Mouse (Mus musculus) layer of hippocampus, adult 8-10 months (tissue): ENCODE data around the gene Adck1. TPM values are rescaled to one million over a fixed set of nuclear protein-coding genes. Genes with fewer than 3 reads are reported as not detected.
"Not testable (repeated sequence)": the region's sequence is repeated elsewhere in the genome, so short reads cannot be mapped to it uniquely, and the experiment has no call there.

Source experiments
- DNase-seq, 2 experiments: peaks; one replicate each; pipeline ENCODE4 v3.0.0; 2022; ENCODE audit warnings: low spot score in 2 of 2
- total RNA-seq, 4 experiments: library from RNA; stranded (reverse); gene quantifications; 2 replicates each; pipeline ENCODE4 v1.2.4; 2022

Adck1 gene
- 10 to 100 TPM; 35.2 to 40.0 (median 35.5) TPM for total RNA-seq

DNA sequence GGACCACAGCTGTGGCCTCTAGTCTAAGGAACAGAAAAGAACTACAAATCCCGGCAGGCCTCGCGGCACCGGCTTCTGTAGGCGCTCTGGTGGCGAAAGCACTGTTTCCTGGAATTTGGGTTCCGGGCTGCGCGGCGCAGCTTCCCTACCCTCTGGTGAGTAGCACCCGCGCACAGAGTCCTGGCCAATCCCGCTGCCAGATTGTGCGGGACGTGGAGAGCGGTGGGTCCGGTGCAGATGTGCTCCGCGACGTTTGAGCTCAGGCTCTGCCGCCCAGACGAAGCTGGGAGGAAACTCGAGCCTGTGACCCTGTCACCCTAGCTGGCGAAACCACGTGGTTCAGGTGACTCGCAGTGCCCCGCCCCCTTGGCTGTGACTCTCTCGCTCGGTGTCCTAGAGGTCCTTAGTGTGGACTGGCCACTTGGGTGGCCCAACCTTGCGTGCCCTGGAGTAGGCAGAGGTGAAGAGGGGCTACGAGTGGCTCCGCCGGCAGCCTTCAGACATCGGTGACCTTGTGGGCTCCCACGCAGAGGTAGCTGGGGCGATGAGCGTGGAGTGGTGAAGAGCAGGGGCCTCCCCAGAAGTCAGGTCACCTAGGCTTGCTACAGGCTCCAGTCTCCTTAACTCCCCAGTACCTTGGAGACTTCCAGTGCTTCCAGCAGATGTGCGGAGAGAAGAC lies at the start of gene Adck1:
Adck1 (plus strand) TSS at position 114 of the 679 bp plus-strand sequence.
- peak; percentile 90 to 95 for DNase-seq

DNA sequence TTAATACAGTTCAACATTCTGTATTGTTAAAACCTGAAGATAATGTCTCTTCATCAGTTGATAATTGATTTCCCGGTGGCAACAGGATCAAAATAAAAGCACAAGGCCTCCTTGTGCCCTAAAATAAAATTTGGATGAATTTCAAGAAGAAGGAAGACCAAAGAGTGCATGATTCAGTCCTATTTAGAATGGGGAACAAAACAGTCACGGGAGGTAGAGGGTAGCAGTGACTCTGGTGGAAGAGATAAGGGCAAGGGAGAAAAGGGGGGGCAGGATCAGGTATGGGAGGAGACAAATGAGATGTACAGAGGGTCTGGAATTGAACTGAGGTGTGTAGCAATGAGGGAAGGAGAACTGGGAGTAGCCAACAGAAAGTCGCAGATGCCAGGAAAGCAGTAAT lies 45.8 kb upstream of the Adck1 start:
- no peak for DNase-seq

DNA sequence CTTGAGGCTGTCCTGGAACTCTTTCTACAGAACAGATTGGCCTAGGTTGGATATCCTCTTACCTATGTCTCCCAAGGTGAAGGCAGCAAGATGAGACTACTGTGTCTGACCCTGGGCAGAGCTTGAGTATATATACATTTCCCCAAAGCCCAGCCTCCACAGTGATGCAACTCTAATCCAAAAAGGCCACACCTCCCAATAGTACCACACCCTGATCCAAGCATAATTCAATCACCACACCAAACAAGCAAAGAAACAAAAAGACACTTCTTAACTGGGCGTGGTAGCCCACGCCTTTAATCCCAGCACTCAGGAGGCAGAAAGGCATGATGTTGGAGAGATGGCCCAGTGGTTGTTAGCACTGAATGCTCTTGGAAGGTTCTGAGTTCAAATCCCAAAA lies 36.4 kb upstream of the Adck1 start, which contains the start of gene Gm5039:
Gm5039 (minus strand) TSS at position 101 of the 400 bp plus-strand sequence.
- not testable (repeated sequence) for DNase-seq

DNA sequence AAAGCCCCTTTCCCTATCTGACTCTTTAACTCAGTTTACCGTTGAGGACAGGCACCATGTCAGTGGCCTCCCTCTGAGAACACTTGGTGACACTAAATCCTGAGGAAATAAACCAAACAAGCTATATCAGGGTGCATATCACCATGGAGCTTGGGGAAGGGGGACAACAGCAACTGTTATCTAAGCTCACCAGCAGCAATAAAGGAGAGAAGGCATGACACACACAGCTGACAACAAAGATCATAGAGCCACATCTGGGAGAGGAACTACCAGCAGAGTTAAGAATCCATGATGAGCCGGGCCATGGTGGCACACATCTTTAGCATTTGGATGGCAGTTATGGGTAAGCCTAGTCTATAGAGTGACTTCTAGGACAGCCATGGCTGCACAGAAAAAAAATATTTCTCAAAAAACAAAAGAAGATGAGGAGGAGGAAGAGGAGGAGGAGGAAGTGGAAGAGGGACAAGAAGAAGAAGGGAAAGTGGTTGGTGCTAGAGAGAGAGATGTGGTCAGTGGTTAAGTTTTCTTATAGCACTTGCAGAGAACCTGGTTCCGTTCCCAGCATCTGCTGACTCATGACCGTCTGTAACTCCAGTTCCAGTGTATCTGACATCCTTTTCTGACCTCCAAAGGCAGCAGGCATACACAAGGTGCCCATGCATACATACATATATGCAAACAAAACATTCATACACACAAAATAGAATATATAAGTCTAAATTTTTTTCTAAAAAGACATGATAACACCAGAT lies 23.5 kb upstream of the Adck1 start:
- not testable (repeated sequence) for DNase-seq

DNA sequence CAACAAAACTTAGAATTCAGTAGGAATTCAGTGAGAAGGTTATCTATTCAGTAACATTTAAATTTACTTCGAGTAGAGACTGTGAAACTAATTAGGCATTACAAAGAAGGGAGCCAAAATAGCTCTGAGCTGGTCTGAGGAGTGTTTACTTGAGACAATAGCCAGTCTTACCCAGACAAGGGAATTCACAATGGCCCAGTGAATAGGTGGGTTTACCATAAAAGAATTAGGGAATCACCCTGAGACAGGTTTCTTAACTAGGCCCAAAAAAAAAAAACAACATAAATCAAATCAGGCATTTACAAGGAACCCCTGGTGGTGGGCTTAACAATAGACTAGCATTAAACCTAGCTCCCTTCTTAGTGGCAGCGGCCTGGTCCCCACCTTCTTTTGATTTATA lies 19.1 kb upstream of the Adck1 start:
- not testable (repeated sequence) for DNase-seq

DNA sequence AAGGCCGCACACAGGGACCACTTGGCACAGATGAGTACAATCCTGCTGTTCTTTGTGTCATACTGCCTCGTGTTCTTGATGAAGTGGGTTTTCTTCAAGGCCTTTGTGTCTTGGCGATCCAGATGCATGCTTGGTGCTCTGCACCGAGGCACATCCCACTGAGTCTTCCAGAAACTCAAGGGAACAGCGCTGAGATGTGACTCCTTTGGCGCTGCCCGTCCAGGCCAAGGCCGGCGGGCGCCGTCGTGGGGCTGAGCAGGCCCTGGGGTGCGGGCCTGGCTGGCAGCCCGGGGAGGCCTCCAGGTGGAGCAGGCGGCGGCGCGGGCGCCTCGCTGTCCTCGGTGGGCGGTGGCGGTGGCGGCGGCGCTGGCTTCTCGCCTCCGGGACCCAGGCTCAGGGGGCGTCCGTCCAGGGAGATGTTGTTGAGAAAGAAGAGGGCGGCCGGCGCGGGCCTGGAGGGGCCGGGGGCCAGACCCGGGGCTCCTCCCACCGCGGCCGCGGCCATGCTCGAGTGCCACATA lies 6.1 kb upstream of the Adck1 start:
- DNase-seq: no peak

DNA sequence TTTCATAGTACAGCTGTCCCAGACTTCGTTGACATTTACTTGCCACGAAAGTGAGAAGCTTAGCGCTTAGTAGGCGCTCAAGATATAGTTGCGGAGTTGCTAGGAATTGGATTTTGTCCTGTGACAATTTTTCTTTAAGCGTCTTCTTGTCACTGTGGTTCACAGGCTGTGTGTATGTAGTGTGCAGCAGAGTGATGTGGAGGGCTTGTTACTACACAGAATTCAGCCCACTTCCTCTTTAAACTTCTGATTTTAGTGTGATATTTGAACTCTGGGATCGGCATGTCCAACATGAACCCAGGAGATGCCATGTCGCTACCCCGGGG lies 729 bp downstream of the Adck1 start:
- DNase-seq: no peak

DNA sequence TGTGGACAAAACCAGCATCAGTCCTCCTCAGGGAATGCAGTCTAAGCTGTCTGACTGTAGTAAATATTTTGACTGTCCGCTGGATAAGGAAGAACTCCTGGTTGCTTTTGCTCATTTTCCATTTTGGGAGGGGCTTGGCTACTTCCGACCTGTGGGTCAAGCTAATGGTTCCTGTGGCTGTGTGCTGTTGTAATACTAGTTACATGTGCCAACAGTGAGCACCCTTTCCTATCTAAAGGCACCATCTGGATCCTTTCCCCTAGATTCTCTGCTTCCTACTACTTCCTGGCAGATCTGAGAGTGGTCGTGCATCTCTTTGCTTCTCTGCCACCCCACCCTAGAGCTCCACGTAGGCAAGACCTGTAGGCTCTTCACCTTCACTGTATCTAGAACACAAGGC lies 7.3 kb downstream of the Adck1 start:
- no peak for DNase-seq

DNA sequence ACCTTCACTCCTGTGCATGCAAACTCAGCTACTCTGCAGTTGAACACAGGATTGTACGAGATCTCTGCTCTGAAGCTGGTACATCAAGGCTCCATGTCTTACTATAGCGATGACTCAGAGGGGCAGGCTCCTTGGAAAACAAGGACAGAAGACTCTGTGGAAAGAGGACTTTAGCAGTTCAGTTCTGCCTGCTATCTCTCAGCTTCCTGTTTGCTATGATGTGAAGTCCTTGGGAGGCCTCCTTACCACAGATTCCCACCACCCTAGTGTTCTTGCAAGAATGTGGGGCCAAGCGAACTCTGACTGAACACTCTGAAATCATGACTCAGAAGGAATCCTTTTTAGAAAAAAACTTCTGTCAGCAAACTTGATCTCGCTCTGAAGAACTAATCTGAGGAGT lies 8.3 kb downstream of the Adck1 start:
- DNase-seq: no peak

DNA sequence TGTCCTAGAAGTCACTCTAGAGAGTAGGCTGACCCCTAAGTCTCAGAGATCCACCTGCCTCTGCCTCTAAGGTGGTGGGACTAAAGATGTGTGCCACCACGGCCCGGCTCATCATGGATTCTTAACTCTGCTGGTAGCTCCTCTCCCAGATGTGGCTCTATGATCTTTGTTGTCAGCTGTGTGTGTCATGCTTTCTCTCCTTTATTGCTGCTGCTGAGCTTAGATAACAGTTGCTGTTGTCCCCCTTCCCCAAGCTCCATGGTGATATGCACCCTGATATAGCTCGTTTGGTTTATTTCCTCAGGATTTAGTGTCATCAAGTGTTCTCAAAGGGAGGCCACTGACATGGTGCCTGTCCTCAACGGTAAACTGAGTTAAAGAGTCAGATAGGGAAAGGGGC lies 9.3 kb downstream of the Adck1 start:
- not testable (repeated sequence) for DNase-seq

DNA sequence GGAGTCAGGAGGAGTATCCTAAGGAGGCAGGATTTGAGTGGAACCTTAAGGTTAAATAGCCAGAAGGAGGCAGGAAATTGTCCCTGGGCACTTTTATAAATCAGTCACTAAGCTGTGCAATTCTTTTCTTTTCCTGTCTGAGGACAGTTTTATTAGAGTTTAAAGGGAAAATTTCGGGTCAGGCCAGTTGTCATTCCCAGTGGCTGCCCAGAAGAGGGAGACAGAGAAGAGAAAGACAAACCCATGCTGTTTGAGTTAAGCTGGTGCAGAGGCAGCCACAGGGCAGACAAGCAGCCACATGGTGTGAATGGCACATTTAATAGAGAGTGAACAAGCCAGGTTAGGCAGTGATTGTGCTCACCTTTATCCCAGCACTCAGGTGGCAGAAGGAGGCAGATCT lies 10.0 kb downstream of the Adck1 start:
- DNase-seq: not testable (repeated sequence)

DNA sequence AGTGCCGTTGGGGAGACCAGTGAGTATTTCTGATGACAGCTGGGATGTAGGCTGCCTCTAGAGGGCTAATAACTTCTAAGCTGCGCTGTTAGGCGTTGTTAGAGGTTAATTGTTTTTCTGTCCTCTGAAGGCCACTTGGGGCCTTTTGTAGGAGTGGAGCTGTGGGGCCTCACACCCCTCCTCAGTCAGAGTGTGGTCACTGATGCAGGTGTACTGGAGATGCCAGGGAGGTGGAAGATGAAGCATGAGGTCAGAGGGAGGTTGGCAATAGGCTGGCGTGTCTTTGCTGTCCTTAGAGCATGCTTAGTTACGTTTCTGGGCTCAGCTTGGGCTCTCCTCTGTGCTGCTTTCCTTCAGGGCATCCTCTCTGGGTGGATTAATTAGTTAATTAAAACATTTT lies 11.7 kb downstream of the Adck1 start:
- no peak for DNase-seq

DNA sequence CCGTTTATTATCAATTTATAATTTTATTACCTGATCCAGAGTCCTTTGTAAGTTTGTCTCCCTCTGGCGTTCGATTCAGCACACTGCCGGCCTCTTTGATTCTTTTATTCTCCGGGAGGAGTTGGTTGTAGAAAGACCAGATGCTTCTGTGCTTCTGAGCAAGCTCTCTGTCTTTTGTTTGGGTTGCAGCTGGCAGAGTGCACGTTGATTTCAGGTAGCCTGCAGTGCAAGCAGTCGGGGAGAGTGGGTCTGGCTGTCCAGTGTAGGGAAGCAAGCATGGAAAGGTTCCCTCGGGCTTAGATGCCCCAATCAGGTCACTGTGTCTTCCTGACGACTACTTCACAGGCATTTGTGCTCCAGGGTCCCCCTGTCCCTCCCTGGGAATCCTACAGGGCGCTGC lies 16.5 kb downstream of the Adck1 start:
- DNase-seq: peak in 1 of 2 experiments; percentile 45

DNA sequence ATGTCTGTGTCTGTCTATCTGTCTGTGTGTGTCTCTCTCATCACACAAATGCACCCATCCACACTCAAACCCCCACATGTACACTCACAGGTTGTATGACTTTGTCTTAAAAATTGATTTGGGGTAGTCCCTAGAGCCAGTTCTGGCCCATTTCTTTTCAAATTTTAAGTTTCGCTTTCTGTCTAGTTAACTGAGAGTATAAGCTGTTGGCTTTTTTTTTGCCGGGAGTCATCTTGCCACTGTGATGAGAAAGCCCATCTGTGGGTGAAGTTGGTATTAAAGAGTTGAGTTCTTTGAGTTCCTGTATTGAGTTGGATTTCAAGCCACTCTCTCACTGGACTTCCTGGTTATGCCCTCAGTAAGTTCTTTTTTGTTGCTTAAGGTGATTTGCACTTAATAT lies 17.9 kb downstream of the Adck1 start:
- no peak for DNase-seq

DNA sequence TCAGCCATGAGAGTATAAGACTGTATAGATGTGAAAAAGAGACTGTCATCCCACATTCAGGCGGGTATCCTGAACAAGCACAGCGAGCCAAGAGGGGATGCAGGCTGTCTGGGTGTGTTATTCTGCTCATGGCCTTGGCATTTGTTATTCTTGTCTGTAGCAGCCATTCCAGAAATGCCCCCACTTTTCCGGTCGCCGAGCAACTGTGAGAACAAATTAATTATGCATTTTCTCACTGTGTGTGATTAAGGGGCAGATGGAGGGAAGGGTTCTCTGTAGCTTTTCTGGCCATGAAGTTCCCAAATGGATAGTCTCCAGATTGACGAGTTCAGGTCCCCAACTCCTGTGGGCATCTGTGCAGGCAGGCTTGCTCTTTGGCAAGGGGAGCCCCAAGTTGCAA lies 28.5 kb downstream of the Adck1 start:
- DNase-seq: peak; percentile 67 to 80

DNA sequence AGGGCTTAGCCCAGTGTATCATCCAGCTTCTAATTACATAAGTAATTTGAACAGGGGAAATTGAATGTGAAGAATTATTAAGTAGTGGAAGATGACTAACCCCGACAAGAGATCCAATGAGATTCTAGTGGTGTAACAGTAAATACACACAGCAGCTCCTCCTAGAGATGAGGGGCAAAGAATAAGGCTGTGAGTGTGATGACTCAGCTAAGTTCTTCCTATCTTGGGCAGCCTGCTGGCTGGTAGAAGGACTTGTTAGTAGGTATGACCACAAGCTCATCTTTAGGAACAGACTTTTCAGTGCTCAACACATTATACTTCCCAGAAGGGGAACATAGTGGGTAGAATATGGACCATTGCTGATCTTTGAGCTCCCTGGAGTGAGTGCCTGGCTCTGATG lies 38.3 kb downstream of the Adck1 start:
- DNase-seq: no peak

DNA sequence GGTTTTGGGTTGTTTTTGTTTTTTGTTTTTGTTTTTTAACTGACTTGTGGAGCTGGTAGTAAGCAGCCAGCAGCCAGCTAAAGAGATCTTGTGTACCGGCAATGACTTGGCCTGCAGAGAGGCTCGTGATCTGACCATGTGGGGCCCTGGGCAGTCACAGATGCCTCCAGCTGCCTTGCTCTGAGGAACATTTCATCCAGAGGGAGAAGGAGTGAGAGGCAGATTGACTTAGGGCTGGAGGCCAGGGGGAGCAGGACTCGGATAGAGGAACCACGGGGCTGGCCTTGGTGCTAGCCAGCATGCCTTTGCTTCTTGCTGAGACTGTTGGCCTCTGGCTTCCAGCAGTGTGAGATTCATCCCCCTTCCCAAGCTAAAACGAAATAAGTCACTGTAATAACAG lies 43.2 kb downstream of the Adck1 start:
- no peak for DNase-seq

DNA sequence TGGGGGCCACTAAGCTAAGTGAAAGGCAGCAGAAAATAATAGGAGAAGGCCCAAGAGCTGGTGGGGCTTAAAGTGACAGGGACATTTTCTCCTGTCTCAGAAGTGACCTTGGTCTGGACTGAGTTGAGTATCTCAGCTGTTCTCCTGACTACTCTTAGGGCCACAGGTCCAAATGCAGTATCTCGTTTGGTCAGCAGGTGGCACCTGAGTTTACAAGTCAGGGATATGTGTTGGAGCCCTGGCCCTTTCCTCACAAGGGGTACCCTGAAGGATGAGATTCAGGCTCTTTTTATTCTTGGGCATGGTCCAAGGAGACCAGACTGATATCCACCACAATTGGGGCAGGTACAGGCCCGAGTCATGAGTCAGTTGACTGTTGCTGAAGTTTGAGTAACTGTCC lies 44.8 kb downstream of the Adck1 start:
- peak; percentile 52 to 81 for DNase-seq

DNA sequence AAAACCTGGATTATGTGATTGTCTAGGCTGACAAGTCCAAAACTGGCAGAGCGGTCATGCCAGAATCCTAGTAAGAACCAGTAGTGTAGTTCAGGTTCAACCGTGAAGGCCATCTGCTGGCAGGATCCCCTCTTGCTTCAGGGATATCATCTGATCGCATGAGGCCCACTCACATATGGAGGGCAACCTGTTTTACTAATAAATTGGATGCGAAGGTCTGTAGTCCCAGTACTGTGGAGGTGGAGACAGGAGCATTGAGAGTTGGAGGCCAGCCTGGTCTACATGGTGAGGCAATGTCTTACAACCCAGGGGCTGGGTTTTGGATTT lies 47.6 kb downstream of the Adck1 start:
- DNase-seq: peak; percentile 42 to 66

DNA sequence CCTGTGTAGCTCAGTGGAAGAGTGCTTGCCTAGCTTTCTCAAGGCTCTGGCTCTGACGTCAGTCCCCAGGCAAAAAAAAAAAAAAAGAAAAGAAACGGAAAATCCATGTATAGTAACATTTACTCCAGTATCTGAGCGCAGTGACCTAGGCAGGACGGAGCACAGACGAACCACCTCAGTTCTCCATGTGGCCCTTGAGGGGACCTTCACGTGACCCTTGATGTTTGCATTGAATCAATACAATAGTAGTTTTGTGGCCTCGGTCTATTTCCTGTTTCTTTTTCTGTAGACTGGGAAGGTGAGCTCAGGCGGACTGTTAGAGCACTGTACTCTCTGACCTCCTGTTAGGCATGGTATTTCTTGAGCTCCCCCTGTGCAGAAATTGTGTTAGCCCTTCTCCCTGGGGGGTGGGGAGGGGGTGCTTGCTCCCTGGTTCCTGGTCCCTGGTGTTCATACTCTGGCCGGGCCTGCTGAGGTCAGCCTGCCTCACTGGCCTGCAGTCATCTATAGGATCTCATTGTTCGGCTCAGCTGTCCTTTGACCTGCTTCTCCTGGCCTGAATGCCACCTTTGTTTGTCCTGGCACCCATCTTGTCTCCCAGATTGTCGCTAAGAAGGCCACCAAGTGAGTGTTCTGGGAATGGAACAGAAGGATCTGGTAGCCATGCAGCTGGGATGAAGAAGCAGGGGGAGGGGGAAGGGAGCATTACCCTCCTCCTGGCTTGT lies 48.1 kb downstream of the Adck1 start:
- DNase-seq: no peak

DNA sequence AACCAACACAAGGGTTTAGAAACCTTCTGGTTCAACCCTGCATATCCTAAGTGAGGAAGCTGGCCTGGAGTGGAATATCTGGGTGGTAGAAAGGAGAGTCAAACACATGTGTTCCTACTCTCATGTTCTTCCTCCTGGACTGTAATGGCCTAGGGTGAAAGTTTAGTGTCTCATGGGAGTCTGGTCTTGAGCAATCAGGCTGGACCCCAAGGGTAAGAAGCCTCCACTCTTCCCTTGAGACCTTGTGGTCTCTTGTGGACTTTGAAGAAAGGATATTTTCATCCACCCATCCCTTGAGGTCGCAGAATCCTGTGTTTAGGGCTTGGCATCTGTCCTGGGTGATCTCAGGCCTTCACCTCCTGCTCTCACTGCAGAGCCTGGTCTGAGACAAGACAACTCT lies 52.9 kb downstream of the Adck1 start:
- no peak for DNase-seq

DNA sequence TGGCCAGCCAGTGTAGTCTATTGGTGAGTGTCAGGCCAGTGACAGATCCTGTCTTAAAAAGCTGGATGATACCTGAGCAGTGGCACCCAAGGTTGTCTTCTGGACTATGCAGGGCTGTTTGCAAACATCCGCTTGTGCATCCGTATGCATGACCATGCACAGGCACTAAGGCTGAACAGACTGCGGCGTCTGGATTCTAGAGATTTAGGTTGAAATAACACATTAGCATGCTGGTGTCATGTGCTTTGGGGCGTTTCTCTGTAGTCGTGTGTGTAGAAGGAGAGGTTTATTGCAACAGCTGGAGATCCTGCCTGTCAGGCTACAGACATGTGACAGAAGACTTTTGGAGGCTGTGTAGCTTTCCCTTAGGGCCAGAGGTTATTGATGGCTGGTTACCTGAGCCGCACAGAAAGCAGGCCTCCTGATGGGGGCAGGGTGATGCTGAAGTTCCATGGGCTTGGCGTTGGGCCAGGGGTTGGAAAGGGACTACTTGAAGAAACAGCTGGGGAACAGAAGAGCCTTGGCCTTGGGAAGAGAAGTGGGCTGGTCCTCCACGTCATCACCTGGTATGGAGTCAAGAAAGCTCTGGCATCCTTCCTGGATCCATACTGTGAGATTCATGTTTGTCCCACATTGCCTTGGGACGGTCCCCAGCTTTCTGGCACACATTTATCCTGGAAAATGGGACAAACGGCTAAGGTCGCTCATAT lies 59.7 kb downstream of the Adck1 start:
- DNase-seq: no peak
